In genomic region chr11:74371393-74372100, GRCm38 (mm10) we compare ENCODE assay signal across 9 mouse cellular contexts. TPM values are rescaled to one million over a fixed set of nuclear protein-coding genes. Genes with fewer than 3 reads are reported as not detected.
DNase-seq lines count a peak whose midpoint lies in the region; ATAC-seq and TF ChIP-seq lines count a peak whose summit lies in the region.
"Had no signal": no experiment of that assay in that cellular context is flagged by ENCODE, and none has a peak within 500 bp of the region (broad histone marks: within the 10 kb centered on the region; RNA-seq: fewer than 3 reads in every experiment).

No protein-coding gene starts in this region.

- WGBS in lung, postnatal 0 days: 11% methylated on average over 22 of the region's 22 CpGs

- H3K4me1 ChIP-seq in lung, postnatal 0 days (ENCODE audit: insufficient read depth, low read depth, low read length): no peaks in the 10 kb centered on the region

- DNase-seq in B cell, adult 2 months: peak; percentile 61
- peak; percentile 74 to 77 for DNase-seq in adrenal gland, adult 18-20 months (ENCODE audit: low spot score in 2 of 2)
- DNase-seq in embryo, embryonic 10 days (ENCODE audit: low spot score): peak; percentile 80
- peak; percentile 24 to 44 for DNase-seq in heart, adult 9 months (ENCODE audit: low spot score in 2 of 2)
- peak; percentile 71 to 84 for DNase-seq in kidney, postnatal 25 days
- DNase-seq in lung, postnatal 0 days (ENCODE audit: low spot score): peak; percentile 61
- DNase-seq in ovary, postnatal 10 days (ENCODE audit: low spot score): peak; percentile 56
- DNase-seq in thymus, postnatal 14 days: peak; percentile 53

- no peak overlapping the region for H3K9ac ChIP-seq in lung, postnatal 0 days (replicated peaks; ENCODE audit: low read depth)

- no peaks in the 10 kb centered on the region for H3K9me3 ChIP-seq in lung, postnatal 0 days (ENCODE audit: low read length)

- H3K27me3 ChIP-seq in lung, postnatal 0 days (replicated peaks; ENCODE audit: insufficient read depth, low read length): no peaks in the 10 kb centered on the region

- ATAC-seq in lung, postnatal 0 days: 0 out of 2 replicates have a peak, but pooled peaks have one; percentile 16

- H3K4me2 ChIP-seq in lung, postnatal 0 days (replicated peaks; ENCODE audit: low read depth, low read length): no peak overlapping the region

- H3K27ac ChIP-seq in lung, postnatal 0 days (ENCODE audit: low read length): no peak overlapping the region

- H3K4me3 ChIP-seq in lung, postnatal 0 days (ENCODE audit: low read depth, low read length): no peak overlapping the region

- TF ChIP-seq CTCF in lung, postnatal 0 days (IDR thresholded peaks at IDR 0.05): peak; percentile 84

- H3K36me3 ChIP-seq in lung, postnatal 0 days (ENCODE audit: insufficient read depth, low read length): no peaks in the 10 kb centered on the region

- TF ChIP-seq EP300 in lung, postnatal 0 days (IDR thresholded peaks at IDR 0.05): no peak

RNA-seq across cellular contexts. Expression of gene Olfr412, which starts 9.7 kb away (rescaled TPM):
- total RNA-seq in adrenal gland, adult 18-20 months (2021): not detected
- not detected in 2 replicates for polyA plus RNA-seq in lung, postnatal 0 days (2015; fragmentation: Nextera tagmentation; extraction: Ambion mirVana)
- total RNA-seq: gastrocnemius, adult 8-10 months had no signal

RNA-seq across cellular contexts. Expression of gene Olfr411, which starts 19.1 kb away (rescaled TPM):
- not detected for total RNA-seq in adrenal gland, adult 18-20 months (2021)
- not detected in 2 replicates for polyA plus RNA-seq in lung, postnatal 0 days (2015; fragmentation: Nextera tagmentation; extraction: Ambion mirVana)
- total RNA-seq: gastrocnemius, adult 8-10 months had no signal

RNA-seq across cellular contexts. Expression of gene Olfr410, which starts 33.7 kb away (rescaled TPM):
- total RNA-seq in adrenal gland, adult 18-20 months (2021): not detected
- not detected in 2 replicates for polyA plus RNA-seq in lung, postnatal 0 days (2015; fragmentation: Nextera tagmentation; extraction: Ambion mirVana)
- total RNA-seq: gastrocnemius, adult 8-10 months had no signal
